In the genomic region with DNA sequence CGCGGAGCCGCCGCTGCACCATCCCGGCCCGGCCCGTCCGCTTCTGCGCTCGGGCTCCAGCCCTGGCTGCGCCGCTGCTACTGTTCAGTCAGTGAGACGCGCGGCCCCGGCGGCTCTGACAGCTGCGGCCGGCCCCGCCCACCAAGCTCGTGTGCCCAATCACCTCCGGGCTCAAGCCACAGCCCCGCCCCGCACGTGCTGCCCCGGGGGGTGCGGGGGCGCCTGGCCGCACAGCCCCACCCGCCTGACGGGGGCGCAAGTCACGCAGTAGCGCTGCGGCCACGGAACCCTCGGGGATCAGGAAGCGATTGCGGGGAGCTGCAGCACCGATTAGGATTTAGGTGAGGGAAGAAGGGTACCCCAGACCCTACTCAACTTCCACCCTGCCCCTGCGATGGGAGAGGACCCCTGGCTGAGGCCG, we compare ENCODE assay signal across 8 mouse cellular contexts. TPM values are rescaled to one million over a fixed set of nuclear protein-coding genes. Genes with fewer than 3 reads are reported as not detected.
DNase-seq lines count a peak whose midpoint lies in the region; ATAC-seq and TF ChIP-seq lines count a peak whose summit lies in the region.

Spns2 (minus strand) TSS at position 24 of the 421 bp plus-strand sequence.

- peak; percentile 92 for DNase-seq in R1 (ENCODE audit: low read depth, low spot score)
- DNase-seq in cerebellum, postnatal 25 days, result peak; percentile 82 to 91
- DNase-seq in gastrocnemius, adult 8-10 months (ENCODE audit: low spot score in 2 of 2), result peak; percentile 94 to 95
- DNase-seq in hindbrain, postnatal 0 days (ENCODE audit: low spot score), result peak; percentile 96
- DNase-seq in left cerebral cortex, adult 8-10 months (ENCODE audit: low spot score in 2 of 2), result peak; percentile 84 to 94
- peak; percentile 88 to 94 for DNase-seq in right cerebral cortex, adult 2 months (ENCODE audit: low spot score in 2 of 2)
- peak; percentile 37 for DNase-seq in urinary bladder, postnatal 10 days (ENCODE audit: low spot score)

- peak within 1 kb of the TSS; percentile 77 for H3K4me2 ChIP-seq in hindbrain, postnatal 0 days (ENCODE audit: low read depth, low read length)

- peak within 1 kb of the TSS; percentile 73 for H3K4me3 ChIP-seq in hindbrain, postnatal 0 days (ENCODE audit: low read length)
- H3K4me3 ChIP-seq in megakaryocyte, embryonic 14.5 days (replicated peaks), result peak within 1 kb of the TSS; percentile 97

- H3K4me1 ChIP-seq in hindbrain, postnatal 0 days (ENCODE audit: insufficient read depth, low read length), result peaks cover 16% of the 10 kb centered on the region
- peaks cover 63% of the 10 kb centered on the region for H3K4me1 ChIP-seq in megakaryocyte, embryonic 14.5 days

- 1% methylated on average over 42 of the region's 42 CpGs for WGBS in hindbrain, postnatal 0 days

- peak within 1 kb of the TSS; percentile 79 for H3K27ac ChIP-seq in hindbrain, postnatal 0 days

- no peaks in the 10 kb centered on the region for H3K36me3 ChIP-seq in hindbrain, postnatal 0 days (ENCODE audit: insufficient read depth, low read length)
- H3K36me3 ChIP-seq in megakaryocyte, embryonic 14.5 days (replicated peaks; ENCODE audit: low read length), result peaks cover 12% of the 10 kb centered on the region

- peak; percentile 45 for TF ChIP-seq CTCF in hindbrain, postnatal 0 days (IDR thresholded peaks at IDR 0.05; ENCODE audit: low read depth)

- ATAC-seq in hindbrain, postnatal 0 days, result peak; percentile 92

- no peaks in the 10 kb centered on the region for H3K27me3 ChIP-seq in hindbrain, postnatal 0 days (ENCODE audit: insufficient read depth, low read length)
- peaks cover 10% of the 10 kb centered on the region for H3K27me3 ChIP-seq in megakaryocyte, embryonic 14.5 days (replicated peaks)

- no peaks in the 10 kb centered on the region for H3K9me3 ChIP-seq in hindbrain, postnatal 0 days (ENCODE audit: low read length)
- no peaks in the 10 kb centered on the region for H3K9me3 ChIP-seq in megakaryocyte, embryonic 14.5 days

- peak within 1 kb of the TSS; percentile 85 for H3K9ac ChIP-seq in hindbrain, postnatal 0 days (replicated peaks; ENCODE audit: low read length)

RNA-seq across cellular contexts. Expression of gene Spns2, which starts in this region (rescaled TPM):
- 10 to 100 TPM; 32.1 to 69.6 (median 54.1) TPM for total RNA-seq in gastrocnemius, adult 8-10 months (2022)
- 58.5 and 66.0 TPM in 2 replicates for total RNA-seq in hindbrain, postnatal 0 days (2014; rRNA removed)
- polyA plus RNA-seq in hindbrain, postnatal 0 days (2015; fragmentation: Nextera tagmentation; extraction: Ambion mirVana), result 7.0 and 7.2 TPM in 2 replicates
- total RNA-seq in left cerebral cortex, adult 8-10 months (2022), result 10 to 100 TPM; 47.3 to 55.4 (median 51.1) TPM
- 63.1 and 65.1 TPM in 2 replicates for polyA plus RNA-seq in megakaryocyte, embryonic 14.5 days (2012; ENCODE audit: insufficient read depth, low replicate concordance)

Comparison
In these comparisons a context has a peak if more than half of its experiments do, and no peak if none do; other contexts are left out.
1. Peak in every context shown above with its lines: DNase-seq, ATAC-seq, H3K4me3 ChIP-seq and H3K27ac ChIP-seq.
2. DNase-seq: peak in every context shown above with its lines; median percentile 96 in hindbrain, postnatal 0 days; 94 in gastrocnemius, adult 8-10 months; 92 in R1; 91 in right cerebral cortex, adult 2 months; 89 in left cerebral cortex, adult 8-10 months; 86 in cerebellum, postnatal 25 days; 37 in urinary bladder, postnatal 10 days.